Mouse (Mus musculus) limb, embryonic 12.5 days (tissue): ENCODE results near the gene Kif6. TPM values are rescaled to one million over a fixed set of nuclear protein-coding genes. Genes with fewer than 3 reads are reported as not detected.

Experiments
- ATAC-seq: fragments of 200-750 bp; cut with Nextera tagmentation; 2 replicates; pipeline ENCODE4 v1.8.0; 2017; ENCODE audit warnings: low read depth, moderate TSS enrichment; ENCODE audit not compliant: insufficient number of reproducible peaks, insufficient read depth, low FRiP score, low TSS enrichment
- H3K27ac ChIP-seq: fragments of 300-500 bp; sonication (generic); 2 replicates; pipeline ENCODE4 v1.5.1; 2016; ENCODE audit warnings: mild to moderate bottlenecking, moderate library complexity
- H3K27me3 ChIP-seq: fragments of 300-500 bp; sonication (generic); 2 replicates; pipeline ENCODE4 v1.6.1; 2016; ENCODE audit warnings: mild to moderate bottlenecking, moderate library complexity
- H3K36me3 ChIP-seq: fragments of 300-500 bp; sonication (generic); 2 replicates; pipeline ENCODE4 v1.6.1; 2016; ENCODE audit warnings: mild to moderate bottlenecking, moderate library complexity
- H3K4me1 ChIP-seq: fragments of 300-500 bp; sonication (generic); replicated peaks from 2 replicates; pipeline ENCODE4 v1.6.1; 2016
- H3K4me2 ChIP-seq: fragments of 300-500 bp; sonication (generic); 2 replicates; pipeline ENCODE4 v1.6.1; 2016; ENCODE audit warnings: mild to moderate bottlenecking, moderate library complexity
- H3K4me3 ChIP-seq: fragments of 300-500 bp; sonication (generic); replicated peaks from 2 replicates; pipeline ENCODE4 v1.5.1; 2016; ENCODE audit warnings: mild to moderate bottlenecking
- H3K9ac ChIP-seq: fragments of 300-500 bp; sonication (generic); replicated peaks from 2 replicates; pipeline ENCODE4 v1.6.1; 2016; ENCODE audit warnings: mild to moderate bottlenecking, moderate library complexity
- H3K9me3 ChIP-seq: fragments of 300-500 bp; sonication (generic); 2 replicates; pipeline ENCODE4 v1.6.1; 2016; ENCODE audit warnings: mild to moderate bottlenecking, moderate library complexity
- WGBS: fragments of 180-500 bp; shearing (Covaris S2); methylation state at CpG from one replicate; pipeline ENCODE4 v1.1.7; 2016; 5-methylcytosine and 5-hydroxymethylcytosine counted together
- polyA plus RNA-seq: library from polyadenylated mRNA; unstranded; fragments of >200 nt; fragmentation: Nextera tagmentation; extraction: Ambion mirVana; gene quantifications from 2 replicates; pipeline ENCODE4 v1.2.1, GENCODE M21; 2016

The Kif6 gene
- polyA plus RNA-seq, 1 experiment from 2014 or later: 4.7 TPM

- no peak overlapping the region for H3K4me3 ChIP-seq
- ATAC-seq: no peak
- WGBS: 96% methylated on average over 5 of the region's 5 CpGs
These were observed 176.6 kb downstream of the Kif6 start for GRCm38 (mm10) chr17:49791546-49791945.

GRCm38 (mm10) chr17:49792217-49792743 lies 177.3 kb downstream of the Kif6 start:
- 56% methylated on average over 10 of the region's 10 CpGs for WGBS
- Histone ChIP-seq H3K4me2 (no peak overlapping the region), H3K9ac (no peak overlapping the region), H3K36me3 (no peaks in the 10 kb centered on the region), H3K27me3 (no peaks in the 10 kb centered on the region), H3K4me3 (no peak overlapping the region), H3K9me3 (0 out of 2 replicates have a peak, but pooled peaks cover 6% of the 10 kb centered on the region), H3K27ac (no peak overlapping the region), H3K4me1 (peaks cover 17% of the 10 kb centered on the region)
- peak; percentile 37; the same call in 1 of the 2 replicates for ATAC-seq

More at GRCm38 (mm10) chr17:49791546-49791945, 176.6 kb downstream of the Kif6 start:
- H3K27ac ChIP-seq: no peak overlapping the region
- no peaks in the 10 kb centered on the region for H3K27me3 ChIP-seq
- 0 out of 2 replicates have a peak, but pooled peaks cover 6% of the 10 kb centered on the region for H3K9me3 ChIP-seq
- no peak overlapping the region for H3K4me2 ChIP-seq
- no peaks in the 10 kb centered on the region for H3K36me3 ChIP-seq
- no peak overlapping the region for H3K9ac ChIP-seq
- H3K4me1 ChIP-seq: peaks cover 17% of the 10 kb centered on the region

- H3K4me1 ChIP-seq: peaks cover 13% of the 10 kb centered on the region
- H3K27ac ChIP-seq: 0 out of 2 replicates have a peak overlapping the region, but pooled peaks have one; percentile 0
- no peak overlapping the region for H3K9ac ChIP-seq
- no peak overlapping the region for H3K4me2 ChIP-seq
- no peaks in the 10 kb centered on the region for H3K36me3 ChIP-seq
- H3K27me3 ChIP-seq: no peaks in the 10 kb centered on the region
- 0 out of 2 replicates have a peak, but pooled peaks cover 6% of the 10 kb centered on the region for H3K9me3 ChIP-seq
- H3K4me3 ChIP-seq: no peak overlapping the region
- no peak for ATAC-seq
- WGBS: 78% methylated on average over 1 of the region's 1 CpGs
These were observed 178.0 kb downstream of the Kif6 start for GRCm38 (mm10) chr17:49792946-49793345.

- Histone ChIP-seq H3K27me3 (no peaks in the 10 kb centered on the region), H3K4me1 (peaks cover 10% of the 10 kb centered on the region; the same call in 1 of the 2 replicates), H3K9me3 (0 out of 2 replicates have a peak, but pooled peaks cover 6% of the 10 kb centered on the region), H3K4me2 (no peak overlapping the region), H3K4me3 (no peak overlapping the region), H3K9ac (no peak overlapping the region), H3K36me3 (no peaks in the 10 kb centered on the region), H3K27ac (no peak overlapping the region)
- WGBS: 92% methylated on average over 3 of the region's 3 CpGs
- ATAC-seq: no peak
These were observed 179.0 kb downstream of the Kif6 start for GRCm38 (mm10) chr17:49793965-49794364.

- Histone ChIP-seq H3K36me3 (no peaks in the 10 kb centered on the region), H3K9ac (no peak overlapping the region), H3K4me3 (no peak overlapping the region), H3K4me2 (no peak overlapping the region), H3K4me1 (peaks cover 16% of the 10 kb centered on the region), H3K27ac (no peak overlapping the region), H3K9me3 (0 out of 2 replicates have a peak, but pooled peaks cover 6% of the 10 kb centered on the region), H3K27me3 (no peaks in the 10 kb centered on the region)
- WGBS: 95% methylated on average over 3 of the region's 3 CpGs
- ATAC-seq: no peak
These were observed 180.3 kb downstream of the Kif6 start for GRCm38 (mm10) chr17:49795241-49795640.

- Histone ChIP-seq H3K9me3 (0 out of 2 replicates have a peak, but pooled peaks cover 6% of the 10 kb centered on the region), H3K4me2 (no peak overlapping the region), H3K36me3 (no peaks in the 10 kb centered on the region), H3K4me1 (peaks cover 21% of the 10 kb centered on the region), H3K27me3 (no peaks in the 10 kb centered on the region), H3K4me3 (no peak overlapping the region), H3K27ac (no peak overlapping the region), H3K9ac (no peak overlapping the region)
- ATAC-seq: no peak
- 82% methylated on average over 3 of the region's 3 CpGs for WGBS
These were observed 181.2 kb downstream of the Kif6 start for GRCm38 (mm10) chr17:49796116-49796515.

GRCm38 (mm10) chr17:49799168-49799567 lies 184.2 kb downstream of the Kif6 start:
- H3K4me3 ChIP-seq: no peak overlapping the region
- peaks cover 15% of the 10 kb centered on the region for H3K4me1 ChIP-seq
- no peaks in the 10 kb centered on the region for H3K36me3 ChIP-seq
- ATAC-seq: no peak
- no peak overlapping the region for H3K27ac ChIP-seq
- H3K9me3 ChIP-seq: no peaks in the 10 kb centered on the region
- no peak overlapping the region for H3K4me2 ChIP-seq
- H3K9ac ChIP-seq: no peak overlapping the region
- H3K27me3 ChIP-seq: no peaks in the 10 kb centered on the region
- WGBS: 77% methylated on average over 5 of the region's 5 CpGs

- Histone ChIP-seq H3K4me1 (peaks cover 15% of the 10 kb centered on the region), H3K36me3 (no peaks in the 10 kb centered on the region), H3K4me2 (no peak overlapping the region), H3K9ac (no peak overlapping the region), H3K27ac (peak overlapping the region; percentile 69), H3K4me3 (no peak overlapping the region), H3K9me3 (no peaks in the 10 kb centered on the region), H3K27me3 (no peaks in the 10 kb centered on the region)
- ATAC-seq: no peak
- WGBS: 29% methylated on average over 2 of the region's 2 CpGs
These were observed 185.2 kb downstream of the Kif6 start for GRCm38 (mm10) chr17:49800157-49800556.

- H3K9ac ChIP-seq: no peak overlapping the region
- H3K9me3 ChIP-seq: no peaks in the 10 kb centered on the region
- H3K27ac ChIP-seq: no peak overlapping the region
- 89% methylated on average over 4 of the region's 4 CpGs for WGBS
- H3K36me3 ChIP-seq: no peaks in the 10 kb centered on the region
- H3K27me3 ChIP-seq: no peaks in the 10 kb centered on the region
- no peak overlapping the region for H3K4me2 ChIP-seq
- H3K4me3 ChIP-seq: no peak overlapping the region
- peaks cover 24% of the 10 kb centered on the region for H3K4me1 ChIP-seq
- no peak for ATAC-seq
These were observed 192.5 kb downstream of the Kif6 start for GRCm38 (mm10) chr17:49807461-49807860.

- Histone ChIP-seq H3K4me2 (0 out of 2 replicates have a peak overlapping the region, but pooled peaks have one; percentile 8), H3K9ac (no peak overlapping the region), H3K36me3 (no peaks in the 10 kb centered on the region), H3K4me3 (no peak overlapping the region), H3K27ac (peak overlapping the region; percentile 77), H3K9me3 (no peaks in the 10 kb centered on the region), H3K27me3 (no peaks in the 10 kb centered on the region), H3K4me1 (peaks cover 24% of the 10 kb centered on the region)
- ATAC-seq: no peak
- 23% methylated on average over 6 of the region's 6 CpGs for WGBS
These were observed 193.9 kb downstream of the Kif6 start for GRCm38 (mm10) chr17:49808712-49809343.

- Histone ChIP-seq H3K9me3 (no peaks in the 10 kb centered on the region), H3K9ac (no peak overlapping the region), H3K4me3 (no peak overlapping the region), H3K4me1 (peaks cover 34% of the 10 kb centered on the region), H3K27ac (no peak overlapping the region), H3K27me3 (no peaks in the 10 kb centered on the region), H3K36me3 (no peaks in the 10 kb centered on the region), H3K4me2 (no peak overlapping the region)
- WGBS: 85% methylated on average over 5 of the region's 5 CpGs
- ATAC-seq: no peak
These were observed 199.1 kb downstream of the Kif6 start for GRCm38 (mm10) chr17:49813893-49814640.
